Mouse (Mus musculus) embryonic facial prominence, embryonic 14.5 days (tissue): Measurements from ENCODE around the gene Kif27. TPM values are rescaled to one million over a fixed set of nuclear protein-coding genes. Genes with fewer than 3 reads are reported as not detected.

Experiments
- ATAC-seq: fragments of 200-750 bp; cut with Nextera tagmentation; 2 replicates; pipeline ENCODE4 v1.8.0; 2017; ENCODE audit warnings: low read depth, moderate number of reproducible peaks, moderate TSS enrichment
- DNase-seq: peaks from one replicate; pipeline ENCODE4 v3.0.0-alpha.2; 2015; ENCODE audit warnings: low spot score
- H3K27ac ChIP-seq: fragments of 300-500 bp; sonication (generic); replicated peaks from 2 replicates; pipeline ENCODE4 v1.5.1; 2014; ENCODE audit warnings: low read depth, mild to moderate bottlenecking, low read length, moderate library complexity
- H3K27me3 ChIP-seq: fragments of 300-500 bp; sonication (generic); replicated peaks from 2 replicates; pipeline ENCODE4 v1.6.1; 2014; ENCODE audit warnings: low read length; ENCODE audit not compliant: control insufficient read depth, insufficient read depth
- H3K36me3 ChIP-seq: fragments of 300-500 bp; sonication (generic); 2 replicates; pipeline ENCODE4 v1.6.1; 2014; ENCODE audit warnings: low read length, mixed read lengths; ENCODE audit not compliant: control insufficient read depth, insufficient read depth
- H3K4me1 ChIP-seq: fragments of 300-500 bp; sonication (generic); 2 replicates; pipeline ENCODE4 v1.6.1; 2014; ENCODE audit warnings: antibody characterized with exemption, low read length; ENCODE audit not compliant: control insufficient read depth, insufficient read depth
- H3K4me2 ChIP-seq: fragments of 300-500 bp; sonication (generic); 2 replicates; pipeline ENCODE4 v1.6.1; 2014; ENCODE audit warnings: low read depth, mild to moderate bottlenecking, low read length, moderate library complexity, mixed read lengths
- H3K4me3 ChIP-seq: fragments of 300-500 bp; sonication (generic); 2 replicates; pipeline ENCODE4 v1.5.1; 2014; ENCODE audit warnings: low read depth, mild to moderate bottlenecking, low read length
- H3K9ac ChIP-seq: fragments of 300-500 bp; sonication (generic); 2 replicates; pipeline ENCODE4 v1.6.1; 2014; ENCODE audit warnings: low read depth, mild to moderate bottlenecking, low read length, moderate library complexity, mixed read lengths
- H3K9me3 ChIP-seq: fragments of 300-500 bp; sonication (generic); 2 replicates; pipeline ENCODE4 v1.6.1; 2016; ENCODE audit warnings: low read length; ENCODE audit not compliant: control insufficient read depth
- WGBS: fragments of 180-500 bp; shearing (Covaris S2); extraction: QIAGEN DNeasy Blood & Tissue Kit; methylation state at CpG from one replicate; pipeline ENCODE4 v1.1.7; 2014; 5-methylcytosine and 5-hydroxymethylcytosine counted together
- microRNA counts: library from miRNA; unstranded; fragments of <30 nt; microRNA quantifications from one replicate; lab custom pipeline; 2017
- microRNA-seq: library from miRNA; unstranded; fragments of <30 nt; microRNA quantifications from one replicate; pipeline ENCODE4, GENCODE M21; 2016; ENCODE audit warnings: borderline number of aligned reads
- polyA plus RNA-seq: library from polyadenylated mRNA; unstranded; fragments of >200 nt; fragmentation: Nextera tagmentation; extraction: Ambion mirVana; gene quantifications from 2 replicates; pipeline ENCODE4 v1.2.1, GENCODE M21; 2014

Kif27 gene
- polyA plus RNA-seq, 1 experiment from 2014 or later: 1.7 TPM

DNA sequence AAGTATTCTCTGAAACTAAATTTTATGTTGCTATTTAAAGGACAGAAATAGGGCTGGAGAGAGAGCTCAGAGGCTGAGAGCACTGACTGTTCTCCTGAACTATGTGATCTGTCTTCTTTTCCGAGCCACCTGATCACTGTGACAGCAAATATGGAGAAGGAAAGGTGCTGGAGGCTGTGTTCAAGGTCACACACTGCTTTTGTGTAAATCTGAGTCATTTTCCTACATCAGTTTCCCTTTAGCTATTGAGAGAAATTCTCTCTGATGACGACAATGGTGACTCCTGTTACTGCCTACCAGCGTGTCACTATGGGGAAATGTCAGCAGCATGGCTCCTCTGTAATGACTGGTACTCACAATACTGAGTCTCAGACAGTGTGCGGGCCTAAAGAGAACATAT, 97.2 kb downstream of the Kif27 start:
- Histone ChIP-seq H3K4me2 (no peak overlapping the region), H3K9ac (no peak overlapping the region), H3K4me1 (no peaks in the 10 kb centered on the region), H3K27me3 (no peaks in the 10 kb centered on the region), H3K27ac (no peak overlapping the region), H3K9me3 (no peaks in the 10 kb centered on the region), H3K4me3 (no peak overlapping the region), H3K36me3 (peaks cover 10% of the 10 kb centered on the region; the same call in 1 of the 2 replicates)
- WGBS: 85% methylated on average over 4 of the region's 4 CpGs
- DNase-seq (no peak), ATAC-seq (no peak)

DNA sequence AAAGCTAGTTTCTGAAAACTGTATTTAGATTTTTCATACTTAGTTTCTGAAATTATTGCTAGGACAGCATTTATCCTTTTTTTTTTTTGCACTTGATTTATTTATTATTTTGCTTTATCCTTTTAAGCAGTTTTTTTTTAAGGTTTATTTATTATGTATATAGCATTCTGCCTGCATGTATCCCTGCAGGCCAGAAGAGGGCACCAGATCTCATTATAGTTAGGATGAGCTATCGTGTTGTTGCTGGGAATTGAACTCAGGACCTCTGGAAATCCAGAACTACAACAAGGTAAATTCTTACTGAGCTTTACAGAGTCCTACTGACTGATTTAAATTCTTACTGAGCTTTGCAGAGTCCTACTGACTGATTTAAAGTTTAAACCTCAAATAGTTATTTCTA, 105.7 kb downstream of the Kif27 start:
- H3K36me3 ChIP-seq: peaks cover 30% of the 10 kb centered on the region; the same call in 1 of the 2 replicates
- WGBS: 92% methylated on average over 1 of the region's 1 CpGs
- no peaks in the 10 kb centered on the region for H3K27me3 ChIP-seq
- no peaks in the 10 kb centered on the region for H3K4me1 ChIP-seq
- H3K9me3 ChIP-seq: no peaks in the 10 kb centered on the region
- H3K9ac ChIP-seq: no peak overlapping the region
- DNase-seq: no peak
- H3K4me3 ChIP-seq: no peak overlapping the region
- no peak for ATAC-seq
- no peak overlapping the region for H3K27ac ChIP-seq
- H3K4me2 ChIP-seq: no peak overlapping the region

DNA sequence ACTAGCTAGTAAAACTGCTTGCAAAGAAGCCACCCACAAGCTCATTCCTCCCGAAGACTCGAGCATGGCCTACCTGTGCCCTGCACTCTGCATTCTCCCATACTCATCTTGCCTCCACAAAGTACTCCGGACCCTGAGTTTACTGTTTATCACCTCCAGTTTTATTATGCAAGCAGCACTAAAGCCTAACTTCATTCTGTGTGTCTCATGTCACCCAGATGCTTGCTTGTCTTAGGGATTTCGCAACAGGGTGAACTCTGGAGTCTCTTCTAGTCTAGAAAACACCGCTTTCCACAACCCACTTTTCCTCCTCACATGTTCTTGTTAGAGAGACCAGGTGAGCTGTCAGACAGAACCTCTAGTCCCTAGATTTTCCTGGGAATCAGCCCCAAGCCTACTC, 110.0 kb downstream of the Kif27 start:
- no peak for ATAC-seq
- 87% methylated on average over 5 of the region's 5 CpGs for WGBS

More for the DNA sequence above, 110.0 kb downstream of the Kif27 start:
- no peak overlapping the region for H3K27ac ChIP-seq
- H3K9me3 ChIP-seq: no peaks in the 10 kb centered on the region
- H3K4me2 ChIP-seq: no peak overlapping the region
- H3K9ac ChIP-seq: no peak overlapping the region
- H3K4me1 ChIP-seq: no peaks in the 10 kb centered on the region
- no peak overlapping the region for H3K4me3 ChIP-seq
- peaks cover 23% of the 10 kb centered on the region; the same call in 1 of the 2 replicates for H3K36me3 ChIP-seq
- H3K27me3 ChIP-seq: no peaks in the 10 kb centered on the region
- no peak for DNase-seq

MicroRNA genes within 50 kb of the gene (microRNA counts, 519-probe panel; counts per million panel counts)
- microRNA mmu-miR-7a (lab: Ali Mortazavi, UCI): 2,434 counts per million, percentile 46 among the panel's probes with 10 or more counts

Small RNA genes within 50 kb of the gene (microRNA-seq; reads per million reads assigned to microRNA genes)
- gene Mir6369 (not detected), gene Mir7-1 (71.3 reads per million, percentile 49 among the genes with 10 or more reads in this experiment)

Other genes starting within 250 kb of the Kif27 start
- gene Klhl3, start 245.5 kb downstream of the Kif27 start, polyA plus RNA-seq: 3.2 and 3.4 TPM in 2 replicates
- 41.5 and 45.1 TPM in 2 replicates for gene Hnrnpa0, start 230.6 kb downstream of the Kif27 start, polyA plus RNA-seq
- 29.8 and 31.3 TPM in 2 replicates for gene Idnk, start 201.5 kb downstream of the Kif27 start, polyA plus RNA-seq
- 89.4 and 91.9 TPM in 2 replicates for gene Ubqln1, start 143.5 kb downstream of the Kif27 start, polyA plus RNA-seq
- 26.3 and 28.6 TPM in 2 replicates for gene Gkap1, start 83.4 kb downstream of the Kif27 start, polyA plus RNA-seq
- 29.1 and 30.3 TPM in 2 replicates for gene 2210016F16Rik, start 26.1 kb upstream of the Kif27 start, polyA plus RNA-seq
- 22.6 and 23.5 TPM in 2 replicates for gene Rmi1, start 43.1 kb upstream of the Kif27 start, polyA plus RNA-seq
- gene Hnrnpk, start 44.2 kb upstream of the Kif27 start, polyA plus RNA-seq: 1,259 and 1,407 TPM in 2 replicates